Mouse (Mus musculus) limb, embryonic 15.5 days (tissue): Measurements from ENCODE around the gene Prr12. TPM values are rescaled to one million over a fixed set of nuclear protein-coding genes. Genes with fewer than 3 reads are reported as not detected.

Experiments
- ATAC-seq: fragments of 200-750 bp; cut with Nextera tagmentation; 2 replicates; pipeline ENCODE4 v1.8.0; 2017; ENCODE audit warnings: low read depth, moderate TSS enrichment; ENCODE audit not compliant: insufficient number of reproducible peaks, low FRiP score, low TSS enrichment
- H3K27ac ChIP-seq: fragments of 300-500 bp; sonication (generic); 2 replicates; pipeline ENCODE4 v1.5.1; 2015; ENCODE audit warnings: moderate library complexity, mild to moderate bottlenecking, inconsistent platforms
- H3K27me3 ChIP-seq: fragments of 300-500 bp; sonication (generic); 2 replicates; pipeline ENCODE4 v1.6.1; 2015; ENCODE audit warnings: inconsistent platforms
- H3K36me3 ChIP-seq: fragments of 300-500 bp; sonication (generic); 2 replicates; pipeline ENCODE4 v1.6.1; 2015; ENCODE audit warnings: inconsistent platforms
- H3K4me1 ChIP-seq: fragments of 300-500 bp; sonication (generic); 2 replicates; pipeline ENCODE4 v1.6.1; 2015; ENCODE audit warnings: inconsistent platforms
- H3K4me2 ChIP-seq: fragments of 300-500 bp; sonication (generic); 2 replicates; pipeline ENCODE4 v1.6.1; 2015; ENCODE audit warnings: mild to moderate bottlenecking, inconsistent platforms
- H3K4me3 ChIP-seq: fragments of 300-500 bp; sonication (generic); 2 replicates; pipeline ENCODE4 v1.5.1; 2015; ENCODE audit warnings: mild to moderate bottlenecking, inconsistent platforms
- H3K9ac ChIP-seq: fragments of 300-500 bp; sonication (generic); 2 replicates; pipeline ENCODE4 v1.6.1; 2015; ENCODE audit warnings: inconsistent platforms
- H3K9me3 ChIP-seq: fragments of 300-500 bp; sonication (generic); 2 replicates; pipeline ENCODE4 v1.6.1; 2016; ENCODE audit warnings: inconsistent platforms
- WGBS: fragments of 180-500 bp; shearing (Covaris S2); methylation state at CpG from one replicate; pipeline ENCODE4 v1.1.7; 2015; 5-methylcytosine and 5-hydroxymethylcytosine counted together
- polyA plus RNA-seq: library from polyadenylated mRNA; unstranded; fragments of >200 nt; fragmentation: Nextera tagmentation; extraction: Ambion mirVana; gene quantifications from 2 replicates; pipeline ENCODE4 v1.2.1, GENCODE M21; 2015

Gene Prr12
- polyA plus RNA-seq, 1 experiment from 2014 or later = 11.5 TPM

DNA sequence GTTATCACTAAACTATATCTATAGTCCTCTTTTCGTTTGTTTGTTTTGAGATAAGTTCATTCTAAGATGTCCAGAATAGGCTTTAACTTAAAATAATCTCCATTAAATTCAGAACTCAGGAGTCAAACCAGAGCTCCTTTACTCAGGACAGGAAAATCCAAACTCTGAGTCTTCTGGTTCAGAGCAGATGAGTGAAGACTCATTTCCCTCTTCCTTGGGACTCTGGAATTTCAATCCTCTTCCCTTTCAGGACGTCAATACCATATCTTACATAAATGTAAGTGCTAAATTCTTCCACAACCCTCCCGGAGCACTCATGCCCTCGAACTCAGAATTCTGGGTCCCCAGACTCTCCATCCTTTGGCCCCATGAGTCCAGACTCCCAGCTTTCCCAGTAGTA, 35.9 kb downstream of the Prr12 start:
- Histone ChIP-seq H3K36me3 (peaks cover 27% of the 10 kb centered on the region), H3K9me3 (no peaks in the 10 kb centered on the region), H3K27ac (peak overlapping the region; percentile 96), H3K4me1 (peaks cover 35% of the 10 kb centered on the region), H3K4me2 (peak overlapping the region; percentile 86), H3K4me3 (peak overlapping the region; percentile 94), H3K27me3 (no peaks in the 10 kb centered on the region), H3K9ac (peak overlapping the region; percentile 10; the same call in 1 of the 2 replicates)
- ATAC-seq = no peak
- under 1% methylated on average over 4 of the region's 4 CpGs for WGBS

DNA sequence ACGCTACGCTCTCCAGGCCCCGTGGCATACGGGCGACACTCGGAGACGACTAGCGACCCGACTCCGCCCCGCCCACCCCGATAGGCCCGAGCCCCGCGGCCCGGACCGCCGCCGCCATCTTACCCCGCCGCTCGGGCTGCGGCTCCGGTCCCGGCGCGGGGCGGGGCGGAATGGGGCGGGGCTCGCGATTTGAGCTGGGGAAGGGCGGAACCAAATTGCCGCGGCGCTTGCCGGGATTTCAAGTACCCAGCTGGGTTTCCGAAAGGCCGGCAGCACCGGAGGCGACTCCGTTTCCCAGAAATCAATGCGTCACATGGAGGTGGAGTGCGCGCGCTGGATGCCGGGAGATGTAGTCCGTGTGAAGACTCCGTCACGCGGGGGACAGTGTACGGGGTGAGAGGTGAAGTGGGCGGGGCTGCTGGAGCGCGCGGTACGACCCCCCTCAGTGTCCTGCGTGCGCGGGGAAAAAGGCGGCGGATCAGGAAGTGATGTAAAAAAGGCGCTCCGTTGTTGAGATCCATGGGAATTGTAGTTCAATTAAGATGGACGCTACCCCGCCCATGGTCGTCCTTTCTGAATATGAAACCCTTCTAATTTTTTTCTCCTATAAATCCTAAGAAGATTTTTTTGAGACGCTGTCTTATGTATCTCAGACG, 36.6 kb downstream of the Prr12 start, which contains the start of gene Scaf1:
Gene Scaf1, minus strand, starts transcription at position 407 of the 656 bp plus-strand sequence.
- H3K4me3 ChIP-seq = peak within 1 kb of the TSS; percentile 94
- peak; percentile 90 for ATAC-seq
- H3K9me3 ChIP-seq = no peaks in the 10 kb centered on the region
- under 1% methylated on average over 69 of the region's 69 CpGs for WGBS
- H3K27me3 ChIP-seq = no peaks in the 10 kb centered on the region
- H3K4me2 ChIP-seq = peak within 1 kb of the TSS; percentile 86
- peak within 1 kb of the TSS; percentile 91 for H3K9ac ChIP-seq
- peaks cover 30% of the 10 kb centered on the region for H3K36me3 ChIP-seq
- peaks cover 35% of the 10 kb centered on the region for H3K4me1 ChIP-seq
- peak within 1 kb of the TSS; percentile 96 for H3K27ac ChIP-seq

DNA sequence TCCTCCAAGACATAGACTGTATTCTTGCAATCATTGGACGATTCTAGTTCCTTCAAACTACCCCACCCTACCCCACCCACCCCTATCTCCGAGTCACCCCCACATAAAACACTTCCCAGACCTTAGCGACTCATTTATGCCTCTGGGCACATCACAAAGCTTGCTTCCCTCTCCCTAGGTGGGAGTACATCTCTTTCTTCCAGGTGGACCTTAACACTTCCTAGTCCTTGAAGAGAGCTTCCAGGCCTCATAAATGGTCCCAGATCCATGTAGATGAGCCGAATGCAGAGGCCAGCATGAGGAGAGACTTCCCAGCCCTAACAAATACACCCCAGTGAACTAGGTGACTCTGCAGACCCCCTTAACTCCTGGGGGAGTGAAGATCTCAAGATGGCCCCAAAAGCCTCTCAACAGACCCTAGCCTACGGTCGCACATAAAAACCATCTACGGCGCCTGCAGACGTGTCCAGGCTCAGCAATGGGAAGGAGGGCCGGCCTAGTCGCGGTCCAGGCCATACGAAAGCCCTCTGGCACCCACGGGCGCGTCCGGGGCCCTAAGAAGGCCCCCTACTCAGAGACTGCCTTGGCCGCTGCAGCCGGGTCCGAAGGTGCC, 37.2 kb downstream of the Prr12 start:
- Histone ChIP-seq H3K27me3 (no peaks in the 10 kb centered on the region), H3K9ac (peak overlapping the region; percentile 91), H3K36me3 (peaks cover 36% of the 10 kb centered on the region), H3K27ac (peak overlapping the region; percentile 96), H3K4me3 (peak overlapping the region; percentile 94), H3K4me2 (peak overlapping the region; percentile 86), H3K9me3 (no peaks in the 10 kb centered on the region), H3K4me1 (peaks cover 35% of the 10 kb centered on the region)
- no peak for ATAC-seq
- WGBS = under 1% methylated on average over 20 of the region's 20 CpGs

GRCm38 (mm10) chr7:45014096-45014451, 38.6 kb downstream of the Prr12 start:
- ATAC-seq = no peak
- Histone ChIP-seq H3K9me3 (no peaks in the 10 kb centered on the region), H3K4me3 (peak overlapping the region; percentile 94; the same call in 1 of the 2 replicates), H3K27me3 (no peaks in the 10 kb centered on the region), H3K27ac (no peak overlapping the region), H3K9ac (no peak overlapping the region), H3K4me1 (peaks cover 29% of the 10 kb centered on the region), H3K36me3 (peaks cover 50% of the 10 kb centered on the region), H3K4me2 (0 out of 2 replicates have a peak overlapping the region, but pooled peaks have one; percentile 86)
- 93% methylated on average over 3 of the region's 3 CpGs for WGBS

DNA sequence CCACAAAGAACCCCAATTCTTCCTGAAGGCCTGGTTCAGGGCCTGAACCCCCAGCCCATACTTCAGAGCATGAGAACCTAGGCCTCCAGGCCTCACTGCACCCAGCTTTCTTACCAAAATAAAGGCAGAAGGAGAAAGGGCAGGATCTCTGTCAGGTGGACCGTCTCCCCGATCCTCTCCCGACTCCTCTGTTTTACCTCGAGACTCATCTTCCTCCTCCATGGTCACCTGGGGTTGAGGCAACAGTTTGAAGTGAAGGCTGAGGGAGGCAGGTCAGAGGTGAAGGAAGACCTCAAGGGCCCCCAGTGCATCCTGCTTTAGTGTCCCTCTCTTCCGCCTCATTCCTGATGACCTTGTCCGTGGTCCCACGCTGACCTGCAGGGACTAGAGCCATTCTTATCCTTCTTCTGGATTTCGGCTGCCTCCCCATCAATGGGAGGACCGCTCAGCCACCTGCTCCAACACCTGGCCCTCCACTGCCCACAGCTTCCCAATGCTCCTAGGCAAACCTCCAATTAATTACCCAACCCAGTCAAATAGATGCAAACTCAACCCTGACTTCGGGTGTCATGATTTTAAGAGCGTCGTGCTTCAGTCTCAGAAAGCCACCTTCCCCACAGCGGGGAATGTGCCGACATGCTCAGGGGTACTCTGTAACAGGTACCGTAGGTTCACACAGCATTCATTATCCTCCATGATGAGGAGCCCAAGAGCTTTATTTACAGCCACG, 39.1 kb downstream of the Prr12 start:
- Histone ChIP-seq H3K4me3 (no peak overlapping the region), H3K27me3 (no peaks in the 10 kb centered on the region), H3K4me1 (peaks cover 23% of the 10 kb centered on the region), H3K27ac (no peak overlapping the region), H3K9ac (no peak overlapping the region), H3K9me3 (no peaks in the 10 kb centered on the region), H3K4me2 (no peak overlapping the region), H3K36me3 (peaks cover 55% of the 10 kb centered on the region)
- 94% methylated on average over 16 of the region's 16 CpGs for WGBS
- ATAC-seq = no peak

- no peak for ATAC-seq
- H3K4me3 ChIP-seq = no peak overlapping the region
- peaks cover 62% of the 10 kb centered on the region for H3K36me3 ChIP-seq
Observed at GRCm38 (mm10) chr7:45012824-45013223, 39.9 kb downstream of the Prr12 start.

GRCm38 (mm10) chr7:45012011-45012410, 40.7 kb downstream of the Prr12 start:
- H3K4me2 ChIP-seq = no peak overlapping the region
- ATAC-seq = no peak
- WGBS = 96% methylated on average over 6 of the region's 6 CpGs
- H3K27me3 ChIP-seq = no peaks in the 10 kb centered on the region
- no peak overlapping the region for H3K27ac ChIP-seq
- no peaks in the 10 kb centered on the region for H3K9me3 ChIP-seq
- peaks cover 17% of the 10 kb centered on the region for H3K4me1 ChIP-seq
- H3K4me3 ChIP-seq = no peak overlapping the region
- H3K9ac ChIP-seq = no peak overlapping the region
- H3K36me3 ChIP-seq = peaks cover 70% of the 10 kb centered on the region

More at GRCm38 (mm10) chr7:45012824-45013223, 39.9 kb downstream of the Prr12 start:
- no peaks in the 10 kb centered on the region for H3K9me3 ChIP-seq
- WGBS = 74% methylated on average over 4 of the region's 4 CpGs
- no peak overlapping the region for H3K9ac ChIP-seq
- peaks cover 17% of the 10 kb centered on the region for H3K4me1 ChIP-seq
- no peak overlapping the region for H3K27ac ChIP-seq
- no peak overlapping the region for H3K4me2 ChIP-seq
- no peaks in the 10 kb centered on the region for H3K27me3 ChIP-seq

DNA sequence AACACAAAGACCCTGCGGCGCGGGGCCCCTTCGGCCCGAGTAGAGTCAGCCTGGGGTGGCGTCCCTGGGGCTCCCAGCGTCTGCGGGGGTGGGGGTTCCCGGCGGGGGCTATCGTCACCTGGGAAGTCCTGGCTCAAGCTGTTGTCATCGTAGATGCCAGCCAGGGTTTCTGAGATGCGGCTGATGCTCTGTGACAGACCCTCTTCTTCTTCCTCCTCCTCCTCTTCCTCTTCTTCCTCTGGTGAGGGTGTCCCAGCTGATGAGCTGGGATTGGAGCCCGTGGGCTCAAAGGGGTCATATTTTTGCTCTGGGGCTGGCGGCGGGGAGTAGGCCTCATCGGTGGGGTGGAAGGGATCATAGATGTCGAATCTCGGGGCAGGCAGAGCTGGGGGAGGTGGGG, 44.3 kb downstream of the Prr12 start:
- H3K27ac ChIP-seq = no peak overlapping the region
- no peaks in the 10 kb centered on the region for H3K27me3 ChIP-seq
- H3K4me3 ChIP-seq = no peak overlapping the region
- H3K4me1 ChIP-seq = 0 out of 2 replicates have a peak, but pooled peaks cover 9% of the 10 kb centered on the region
- H3K36me3 ChIP-seq = peaks cover 98% of the 10 kb centered on the region
- H3K9ac ChIP-seq = no peak overlapping the region
- no peak for ATAC-seq
- H3K4me2 ChIP-seq = no peak overlapping the region
- no peaks in the 10 kb centered on the region for H3K9me3 ChIP-seq
- WGBS = 97% methylated on average over 19 of the region's 19 CpGs

DNA sequence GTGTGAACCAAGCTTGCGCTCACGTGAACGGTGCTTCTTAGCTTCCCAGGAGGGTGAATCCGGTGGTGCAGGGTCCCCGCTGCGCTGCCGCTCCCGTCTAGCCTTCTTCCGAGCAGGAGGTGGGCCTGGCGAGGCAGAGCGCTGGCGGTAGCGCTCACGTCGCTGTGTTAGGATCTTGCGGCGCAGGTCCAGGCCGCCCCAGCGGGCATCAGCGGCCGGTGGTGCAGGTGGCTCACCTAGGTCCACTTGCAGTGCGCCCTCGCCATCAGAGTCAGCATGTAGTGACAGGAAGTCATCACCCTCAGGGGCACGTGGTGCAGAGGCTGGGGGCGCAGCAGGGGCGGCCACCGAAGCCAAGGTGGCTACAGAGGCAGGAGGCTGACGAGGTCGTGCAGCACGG, 44.8 kb downstream of the Prr12 start:
- H3K36me3 ChIP-seq = peaks cover 98% of the 10 kb centered on the region
- no peak overlapping the region for H3K4me2 ChIP-seq
- H3K27me3 ChIP-seq = no peaks in the 10 kb centered on the region
- ATAC-seq = no peak
- no peak overlapping the region for H3K4me3 ChIP-seq
- no peak overlapping the region for H3K9ac ChIP-seq
- no peak overlapping the region for H3K27ac ChIP-seq
- H3K4me1 ChIP-seq = 0 out of 2 replicates have a peak, but pooled peaks cover 4% of the 10 kb centered on the region
- WGBS = 94% methylated on average over 30 of the region's 30 CpGs
- no peaks in the 10 kb centered on the region for H3K9me3 ChIP-seq

GRCm38 (mm10) chr7:45007141-45007540, 45.5 kb downstream of the Prr12 start:
- ATAC-seq = no peak
- Histone ChIP-seq H3K4me2 (no peak overlapping the region), H3K27me3 (no peaks in the 10 kb centered on the region), H3K9me3 (no peaks in the 10 kb centered on the region), H3K9ac (no peak overlapping the region), H3K4me1 (0 out of 2 replicates have a peak, but pooled peaks cover 4% of the 10 kb centered on the region), H3K4me3 (no peak overlapping the region), H3K27ac (no peak overlapping the region), H3K36me3 (peaks cover 98% of the 10 kb centered on the region)
- 96% methylated on average over 29 of the region's 29 CpGs for WGBS

- H3K4me1 ChIP-seq = 0 out of 2 replicates have a peak, but pooled peaks cover 4% of the 10 kb centered on the region
- H3K9ac ChIP-seq = 0 out of 2 replicates have a peak overlapping the region, but pooled peaks have one; percentile 10
- no peak overlapping the region for H3K27ac ChIP-seq
- no peak overlapping the region for H3K4me2 ChIP-seq
- WGBS = 93% methylated on average over 12 of the region's 12 CpGs
- no peak overlapping the region for H3K4me3 ChIP-seq
- peaks cover 98% of the 10 kb centered on the region for H3K36me3 ChIP-seq
- H3K27me3 ChIP-seq = no peaks in the 10 kb centered on the region
- H3K9me3 ChIP-seq = no peaks in the 10 kb centered on the region
- ATAC-seq = no peak
Observed at GRCm38 (mm10) chr7:45006503-45006902, 46.2 kb downstream of the Prr12 start.
